Mouse (Mus musculus) embryo, embryonic 9.5 days (tissue): ENCODE results near the gene Ubr3.
"Not testable (repeated sequence)": the region's sequence is repeated elsewhere in the genome, so short reads cannot be mapped to it uniquely, and the experiment has no call there.

ENCODE experiments used
- DNase-seq: peaks from one replicate; pipeline ENCODE4 v3.0.0-alpha.2; 2017; ENCODE audit errors: extremely low spot score

Gene Ubr3

DNA sequence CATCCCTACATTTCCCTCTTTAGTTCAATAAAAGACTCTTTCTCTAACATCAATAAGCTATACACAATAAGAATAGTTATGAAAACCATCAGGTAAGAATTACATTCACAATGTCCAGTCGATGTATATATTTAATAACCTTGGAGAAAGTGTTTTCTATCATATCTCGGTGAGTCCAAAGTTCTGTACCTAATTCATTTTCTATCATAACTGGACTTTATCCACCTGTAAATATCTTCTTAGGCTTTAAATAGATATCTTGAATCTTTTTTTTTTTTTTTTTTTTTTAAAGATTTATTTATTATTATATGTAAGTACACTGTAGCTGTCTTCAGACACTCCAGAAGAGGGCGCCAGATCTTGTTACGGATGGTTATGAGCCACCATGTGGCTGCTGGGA, 10.3 kb downstream of the Ubr3 start:
- DNase-seq = not testable (repeated sequence)

DNA sequence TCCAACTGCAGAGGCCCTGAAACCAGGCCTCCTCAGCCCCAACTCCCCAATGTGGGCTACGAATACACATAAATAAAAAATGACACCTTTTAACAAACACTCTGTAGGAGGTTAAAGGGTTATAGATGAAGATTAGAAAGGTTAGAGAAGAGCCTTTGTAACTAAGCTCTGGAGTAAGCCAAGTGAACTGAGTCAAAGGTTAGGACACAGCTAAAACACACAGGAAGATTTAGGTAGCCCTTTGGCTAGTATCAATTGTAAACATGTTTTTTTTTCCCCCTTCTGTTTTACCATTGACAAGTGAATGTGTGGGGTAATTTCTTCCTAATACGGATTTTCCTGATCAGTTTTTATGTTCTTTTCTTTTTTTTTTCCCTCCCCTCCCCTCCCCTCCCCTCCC, 15.8 kb downstream of the Ubr3 start:
- no peak for DNase-seq

DNA sequence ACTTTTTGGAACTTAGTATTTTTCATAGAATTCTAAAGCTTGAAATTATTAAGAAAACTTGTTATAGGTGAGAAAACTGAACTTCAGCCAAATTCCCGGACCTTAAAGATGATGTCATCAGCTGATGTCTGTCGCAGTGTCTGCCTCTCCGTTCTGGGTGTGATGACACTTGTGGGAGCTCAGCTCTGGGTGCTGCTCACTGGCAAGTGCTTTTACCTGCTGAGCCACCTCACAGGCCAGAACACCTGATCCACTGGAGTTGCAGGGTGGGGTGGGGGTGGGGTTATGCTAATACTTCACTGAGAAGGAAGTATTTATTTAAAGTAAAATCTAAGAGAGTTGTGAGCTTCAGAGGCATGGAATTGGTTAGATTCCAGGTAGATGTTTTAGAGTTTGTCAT, 20.3 kb downstream of the Ubr3 start:
- no peak for DNase-seq

DNA sequence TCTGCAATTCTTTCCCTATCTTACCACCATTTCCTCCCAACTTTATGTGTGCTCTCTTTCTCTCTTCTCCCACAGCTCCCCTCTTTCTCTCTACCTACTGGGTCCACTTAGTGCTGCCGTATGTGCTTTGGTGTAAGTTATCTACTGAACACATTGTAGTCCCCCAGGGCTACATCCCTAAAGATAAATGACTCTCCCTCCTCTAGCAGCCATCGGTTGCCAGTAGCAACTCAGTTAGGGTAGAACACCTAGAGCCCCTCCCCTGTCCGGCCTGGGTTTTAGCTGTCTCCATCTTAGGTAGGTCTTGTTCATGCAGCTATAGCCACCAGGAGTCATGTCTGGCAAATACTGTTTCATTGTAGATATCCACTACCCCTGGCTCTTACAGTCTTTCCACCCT, 27.9 kb downstream of the Ubr3 start:
- DNase-seq = no peak

GRCm38 (mm10) chr2:69936331-69936730, 39.3 kb downstream of the Ubr3 start:
- no peak for DNase-seq

GRCm38 (mm10) chr2:69939226-69939625, 42.2 kb downstream of the Ubr3 start:
- DNase-seq = no peak

GRCm38 (mm10) chr2:69939649-69940048, 42.6 kb downstream of the Ubr3 start:
- no peak for DNase-seq

- DNase-seq = peak; percentile 7
Measured at GRCm38 (mm10) chr2:69941391-69942030, 44.5 kb downstream of the Ubr3 start.

DNA sequence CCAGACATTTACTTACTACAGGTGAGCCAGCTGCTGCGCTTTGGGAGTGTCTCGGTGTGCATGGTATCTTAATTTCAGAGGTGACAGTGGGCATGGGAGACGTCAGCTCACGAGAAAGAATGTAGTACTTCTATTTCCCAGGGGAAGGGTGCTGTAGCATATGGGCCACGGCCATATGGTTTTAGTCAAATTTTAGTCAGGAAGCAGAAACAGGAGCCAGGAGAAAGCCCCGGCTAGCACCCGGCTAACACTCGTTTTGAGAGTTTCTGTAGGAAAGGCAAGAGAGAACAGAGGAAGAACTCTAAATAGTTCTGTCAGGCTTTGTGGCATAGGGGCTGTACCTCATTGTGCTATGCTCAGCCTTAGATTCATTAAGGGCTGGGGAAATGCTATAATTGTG, 55.8 kb downstream of the Ubr3 start:
- DNase-seq = no peak

- DNase-seq = peak; percentile 7
Measured at GRCm38 (mm10) chr2:69955635-69956034, 58.6 kb downstream of the Ubr3 start.

- no peak for DNase-seq
Measured at GRCm38 (mm10) chr2:69957622-69958021, 60.6 kb downstream of the Ubr3 start.

GRCm38 (mm10) chr2:69974896-69975295, 77.8 kb downstream of the Ubr3 start:
- no peak for DNase-seq

DNA sequence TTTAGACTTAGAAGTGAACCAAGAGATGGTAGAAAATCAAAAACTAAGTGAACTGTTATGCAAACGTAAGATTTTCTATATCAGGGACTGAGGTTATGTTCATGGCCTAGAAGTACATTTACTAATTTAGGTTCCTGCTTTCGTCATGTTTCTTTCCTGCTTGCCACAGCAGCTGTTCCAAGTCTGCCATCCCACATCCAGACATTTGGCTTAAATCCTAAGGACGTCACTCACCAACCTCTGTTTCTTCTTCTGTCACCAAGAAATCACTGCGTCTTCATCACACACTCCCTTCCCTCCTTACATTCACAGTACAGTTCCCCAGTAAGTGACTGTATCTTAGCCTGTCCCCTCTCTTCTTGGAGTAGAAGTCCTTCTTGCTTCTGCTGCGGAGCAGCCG, 92.2 kb downstream of the Ubr3 start:
- DNase-seq = no peak

- no peak for DNase-seq
Measured at GRCm38 (mm10) chr2:69990647-69991046, 93.6 kb downstream of the Ubr3 start.

DNA sequence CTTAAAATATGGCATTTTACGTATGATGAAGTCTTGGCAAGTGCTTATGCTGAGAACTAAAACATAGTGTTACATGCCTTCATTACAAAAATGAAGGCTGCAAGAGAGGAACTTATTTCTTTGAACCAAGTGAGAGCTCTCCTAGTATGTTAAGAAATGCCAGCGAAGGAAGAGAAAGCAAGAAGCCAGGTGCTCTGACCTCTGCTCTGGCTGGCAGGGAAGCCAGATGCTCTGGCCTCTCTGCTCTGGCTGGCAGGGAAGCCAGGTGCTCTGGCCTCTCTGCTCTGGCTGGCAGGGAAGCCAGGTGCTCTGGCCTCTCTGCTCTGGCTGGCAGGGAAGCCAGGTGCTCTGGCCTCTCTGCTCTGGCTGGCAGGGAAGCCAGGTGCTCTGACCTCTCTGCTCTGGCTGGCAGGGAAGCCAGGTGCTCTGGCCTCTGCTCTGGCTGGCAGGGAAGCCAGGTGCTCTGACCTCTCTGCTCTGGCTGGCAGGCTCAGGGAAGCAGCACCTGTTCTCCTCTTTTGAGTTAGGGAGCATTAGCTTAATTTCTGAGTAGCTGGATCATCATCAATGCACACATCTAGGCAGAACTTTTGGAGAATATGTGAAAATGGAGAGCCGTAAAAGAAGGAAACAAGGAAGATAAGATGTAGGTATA, 97.2 kb downstream of the Ubr3 start:
- not testable (repeated sequence) for DNase-seq

GRCm38 (mm10) chr2:69994779-69995178, 97.7 kb downstream of the Ubr3 start:
- DNase-seq = no peak

- no peak for DNase-seq
Measured at GRCm38 (mm10) chr2:69999097-69999770, 102.2 kb downstream of the Ubr3 start.

DNA sequence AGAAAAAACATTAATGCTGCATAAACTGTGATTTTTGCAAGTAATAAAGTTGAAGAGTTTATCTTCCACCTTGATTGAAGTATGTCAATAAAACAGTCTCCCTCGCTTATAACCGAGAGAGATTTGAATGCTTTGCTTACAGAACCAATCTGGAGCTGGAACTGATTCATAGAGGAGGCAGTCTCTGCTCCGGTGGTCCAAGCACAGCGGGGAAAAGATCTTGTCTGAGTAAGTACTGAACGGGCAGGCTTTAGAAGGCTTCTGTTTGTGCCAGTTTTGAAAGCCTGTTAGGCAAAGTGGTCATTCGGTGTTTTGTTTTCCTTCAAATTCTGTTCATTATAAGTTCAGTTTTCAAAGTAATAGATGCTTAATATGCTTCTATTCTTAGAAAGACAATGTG, 103.3 kb downstream of the Ubr3 start:
- no peak for DNase-seq

DNA sequence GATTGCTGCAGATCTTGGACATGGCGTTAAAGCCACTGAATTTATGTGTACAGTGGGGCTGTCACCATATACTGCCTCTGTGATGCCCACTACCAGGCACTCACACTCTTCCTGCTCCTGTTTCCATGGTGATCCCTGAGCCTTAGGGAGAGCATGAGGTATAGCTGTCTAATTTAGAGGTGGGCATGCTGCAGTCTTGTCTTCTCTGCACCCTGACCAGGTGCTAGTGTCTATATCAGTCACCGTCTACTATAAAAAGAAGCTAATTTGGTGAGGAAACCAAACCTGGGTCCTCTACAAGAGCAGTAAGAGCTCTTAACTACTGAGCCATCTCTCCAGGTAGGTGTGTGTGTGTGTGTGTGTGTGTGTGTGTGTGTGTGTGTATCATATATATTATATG, 109.4 kb downstream of the Ubr3 start:
- no peak for DNase-seq

DNA sequence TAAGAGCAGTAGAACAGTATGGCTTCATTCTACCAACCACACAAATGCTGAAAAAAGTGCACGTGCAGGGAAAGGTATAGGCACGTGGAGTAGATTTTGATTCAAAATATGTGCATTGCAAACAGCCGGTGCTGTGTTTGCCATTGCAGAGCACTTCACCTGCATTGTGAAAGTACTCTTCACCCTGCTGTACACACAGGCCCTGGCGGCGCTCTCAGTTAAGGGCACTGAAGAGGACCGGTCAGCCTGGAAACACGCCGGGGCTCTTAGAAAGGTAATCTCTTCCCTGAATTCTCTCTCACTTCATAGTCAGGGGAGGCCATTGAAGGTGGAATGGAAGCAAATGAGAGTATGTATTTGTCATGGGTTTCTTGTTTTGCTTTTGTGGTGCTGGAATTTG, 115.9 kb downstream of the Ubr3 start:
- no peak for DNase-seq

- DNase-seq = no peak
Measured at GRCm38 (mm10) chr2:70018236-70018635, 121.2 kb downstream of the Ubr3 start.

DNA sequence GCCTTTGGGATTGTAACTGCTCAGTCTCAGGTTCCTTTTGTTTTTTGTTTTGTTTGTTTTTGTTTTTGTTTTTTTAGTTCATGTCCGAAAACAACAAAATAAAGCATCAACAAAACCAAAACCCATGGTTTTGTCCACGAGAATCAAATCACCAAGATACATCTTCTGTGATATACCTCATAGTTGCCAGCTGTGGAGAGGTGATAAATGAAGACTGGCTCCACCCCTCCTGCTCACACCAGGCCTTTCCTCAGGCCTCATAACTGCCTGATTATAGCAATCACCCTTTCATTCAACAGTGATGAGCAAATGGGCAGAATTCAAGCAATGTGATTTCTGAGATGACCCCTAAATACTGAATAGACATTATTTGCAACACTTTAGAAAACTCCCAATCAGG, 127.4 kb downstream of the Ubr3 start:
- DNase-seq = no peak

- no peak for DNase-seq
Measured at GRCm38 (mm10) chr2:70025711-70026110, 128.7 kb downstream of the Ubr3 start.
